Mouse (Mus musculus) liver, postnatal 0 days (tissue): ENCODE results near the gene Sfrp2. TPM values are rescaled to one million over a fixed set of nuclear protein-coding genes. Genes with fewer than 3 reads are reported as not detected.

Experiments used
- ATAC-seq: fragments of 200-750 bp; cut with Nextera tagmentation; 2 replicates; pipeline ENCODE4 v1.8.0; 2017; ENCODE audit warnings: mild to moderate bottlenecking, moderate library complexity
- DNase-seq: peaks from one replicate; pipeline ENCODE4 v3.0.0-alpha.2; 2016
- H3K27ac ChIP-seq: fragments of 300-500 bp; sonication (generic); 2 replicates; pipeline ENCODE4 v1.5.1; 2014; ENCODE audit warnings: antibody characterized with exemption, moderate library complexity, mild to moderate bottlenecking, low read depth
- H3K27me3 ChIP-seq: fragments of 300-500 bp; sonication (generic); 2 replicates; pipeline ENCODE4 v1.6.1; 2014; ENCODE audit warnings: low read length, control low read depth, mixed read lengths; ENCODE audit not compliant: insufficient read depth
- H3K36me3 ChIP-seq: fragments of 300-500 bp; sonication (generic); replicated peaks from 2 replicates; pipeline ENCODE4 v1.6.1; 2014; ENCODE audit warnings: mild to moderate bottlenecking, control low read depth, low read length, moderate library complexity, mixed read lengths; ENCODE audit not compliant: insufficient read depth
- H3K4me1 ChIP-seq: fragments of 300-500 bp; sonication (generic); 2 replicates; pipeline ENCODE4 v1.6.1; 2014; ENCODE audit warnings: antibody characterized with exemption, mild to moderate bottlenecking, control low read depth; ENCODE audit not compliant: insufficient read depth
- H3K4me2 ChIP-seq: fragments of 300-500 bp; sonication (generic); 2 replicates; pipeline ENCODE4 v1.6.1; 2014; ENCODE audit warnings: low read depth, mild to moderate bottlenecking, low read length, moderate library complexity, mixed read lengths
- H3K4me3 ChIP-seq: fragments of 300-500 bp; sonication (generic); 2 replicates; pipeline ENCODE4 v1.5.1; 2014; ENCODE audit warnings: low read depth, low read length
- H3K9ac ChIP-seq: fragments of 300-500 bp; sonication (generic); replicated peaks from 2 replicates; pipeline ENCODE4 v1.6.1; 2014; ENCODE audit warnings: mild to moderate bottlenecking, moderate library complexity
- H3K9me3 ChIP-seq: fragments of 300-500 bp; sonication (generic); 2 replicates; pipeline ENCODE4 v1.6.1; 2016; ENCODE audit warnings: mild to moderate bottlenecking, control low read depth, low read length, mixed read lengths
- CTCF ChIP-seq: sonication (generic); IDR thresholded peaks from 2 replicates; pipeline ENCODE4 v1.5.1; 2016; ENCODE audit warnings: antibody characterized with exemption, low read depth
- EP300 ChIP-seq: IDR thresholded peaks from 2 replicates; pipeline ENCODE4 v1.6.1; 2016; ENCODE audit warnings: antibody characterized with exemption, low read depth, mild to moderate bottlenecking
- WGBS: fragments of 180-500 bp; shearing (Covaris S2); extraction: QIAGEN DNeasy Blood & Tissue Kit; methylation state at CpG from one replicate; pipeline ENCODE4 v1.1.7; 2014; ENCODE audit not compliant: insufficient replicate concordance; 5-methylcytosine and 5-hydroxymethylcytosine counted together
- polyA plus RNA-seq: library from polyadenylated mRNA; unstranded; fragments of >200 nt; fragmentation: Nextera tagmentation; extraction: Ambion mirVana; gene quantifications from 2 replicates; pipeline ENCODE4 v1.2.1, GENCODE M21; 2015

The Sfrp2 gene
- polyA plus RNA-seq, 1 experiment from 2014 or later = 1.0 TPM

DNA sequence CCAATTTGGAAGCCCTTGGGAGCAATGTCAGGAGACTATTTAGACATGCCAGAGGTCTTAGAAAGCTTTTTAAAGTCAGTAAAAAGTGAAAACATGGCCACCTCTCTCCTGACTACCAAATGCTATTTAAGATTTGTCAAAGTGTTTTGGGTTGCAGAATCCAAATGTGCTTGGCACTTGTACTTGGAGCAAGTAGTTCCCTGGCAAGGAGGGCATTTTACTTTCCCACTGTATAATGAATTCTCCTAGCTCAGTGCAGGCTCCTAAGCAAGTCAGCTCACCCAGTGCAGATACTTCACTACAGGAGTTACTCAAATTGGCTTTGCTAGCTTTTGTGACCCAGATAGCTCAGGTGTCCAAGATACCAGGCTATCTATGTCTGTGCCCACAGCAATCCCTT is 46.7 kb downstream of the Sfrp2 start:
- H3K4me1 ChIP-seq = no peaks in the 10 kb centered on the region
- DNase-seq (no peak), ATAC-seq (no peak)
- no peak overlapping the region for H3K4me2 ChIP-seq
- H3K27ac ChIP-seq = no peak overlapping the region
- H3K27me3 ChIP-seq = no peaks in the 10 kb centered on the region
- TF ChIP-seq CTCF = no peak
- no peak for TF ChIP-seq EP300
- no peak overlapping the region for H3K4me3 ChIP-seq
- H3K36me3 ChIP-seq = no peaks in the 10 kb centered on the region
- H3K9ac ChIP-seq = no peak overlapping the region
- no peaks in the 10 kb centered on the region for H3K9me3 ChIP-seq

DNA sequence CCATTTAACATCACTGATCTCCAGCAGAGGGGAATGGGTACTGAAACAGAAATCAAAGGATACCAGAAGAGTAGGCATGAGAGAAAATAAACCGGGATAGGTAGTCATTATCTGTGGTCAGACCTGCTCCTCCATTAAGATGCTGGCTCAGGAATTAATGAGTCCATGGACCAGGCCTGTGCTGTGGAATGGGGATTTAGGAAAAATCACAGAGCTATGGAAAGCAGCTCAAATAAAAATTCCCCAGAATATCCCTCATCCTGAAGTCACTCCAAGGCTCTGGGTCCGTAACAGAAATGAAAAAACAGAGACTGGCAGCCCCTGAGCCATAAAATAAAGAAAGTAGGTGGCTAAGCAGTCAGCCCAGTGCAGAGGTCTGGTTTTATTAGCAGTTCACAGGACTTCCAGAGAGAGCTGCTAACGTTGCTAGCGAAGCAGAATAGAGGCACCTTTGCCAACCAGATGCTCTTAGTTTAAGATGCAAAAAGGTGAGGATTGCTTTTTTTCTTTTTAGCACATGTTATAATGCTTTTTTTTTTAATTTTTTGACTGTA is 50.3 kb downstream of the Sfrp2 start:
- H3K9ac ChIP-seq = no peak overlapping the region
- no peaks in the 10 kb centered on the region for H3K9me3 ChIP-seq
- ATAC-seq = no peak
- no peak overlapping the region for H3K4me3 ChIP-seq
- H3K4me1 ChIP-seq = no peaks in the 10 kb centered on the region
- WGBS = 74% methylated on average over 4 of the region's 4 CpGs
- no peak overlapping the region for H3K27ac ChIP-seq
- no peaks in the 10 kb centered on the region for H3K36me3 ChIP-seq
- no peak for DNase-seq
- no peaks in the 10 kb centered on the region for H3K27me3 ChIP-seq
- H3K4me2 ChIP-seq = no peak overlapping the region
- TF ChIP-seq CTCF (no peak), EP300 (no peak)

DNA sequence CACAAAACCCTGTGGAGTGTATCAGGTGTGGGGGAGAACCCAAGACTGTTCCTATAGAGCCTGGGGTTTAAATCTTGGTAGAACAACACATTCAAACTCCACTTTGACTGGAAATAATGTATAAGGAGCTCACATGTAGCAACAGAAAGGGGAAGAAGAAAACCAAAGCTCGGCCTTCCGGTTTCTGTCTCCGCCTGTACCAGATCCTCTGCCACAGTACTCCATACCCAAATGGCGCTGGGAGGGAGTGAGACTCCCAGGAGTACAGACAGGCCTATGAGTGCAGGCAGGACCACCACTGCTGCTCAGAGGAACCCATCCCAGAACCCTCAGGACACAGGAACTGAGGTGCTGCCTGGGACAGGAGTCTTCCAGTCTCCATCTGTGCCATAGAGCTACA is 57.7 kb downstream of the Sfrp2 start:
- no peak for ATAC-seq
- TF ChIP-seq CTCF (no peak), EP300 (no peak)
- no peak for DNase-seq
- WGBS = 83% methylated on average over 4 of the region's 4 CpGs
- Histone ChIP-seq H3K36me3 (no peaks in the 10 kb centered on the region), H3K27me3 (no peaks in the 10 kb centered on the region), H3K27ac (no peak overlapping the region), H3K4me2 (no peak overlapping the region), H3K4me3 (no peak overlapping the region), H3K9me3 (no peaks in the 10 kb centered on the region), H3K4me1 (no peaks in the 10 kb centered on the region), H3K9ac (no peak overlapping the region)

Other genes with a start within 250 kb of the Sfrp2 start
- gene Tlr2, start 75.4 kb downstream of the Sfrp2 start, polyA plus RNA-seq = 2.1 and 2.5 TPM in 2 replicates